Mouse (Mus musculus) embryo, embryonic 11 days (tissue): Measurements from ENCODE around the gene Ss18l2.

Experiments
- DNase-seq: peaks from one replicate; pipeline ENCODE4 v3.0.0-alpha.2; 2015

Gene Ss18l2

GRCm38 (mm10) chr9:121709898-121710583 lies at the start of gene Ss18l2:
TSS of gene Ss18l2 (plus strand) at chr9:121710329.
- DNase-seq: peak; percentile 100

DNA sequence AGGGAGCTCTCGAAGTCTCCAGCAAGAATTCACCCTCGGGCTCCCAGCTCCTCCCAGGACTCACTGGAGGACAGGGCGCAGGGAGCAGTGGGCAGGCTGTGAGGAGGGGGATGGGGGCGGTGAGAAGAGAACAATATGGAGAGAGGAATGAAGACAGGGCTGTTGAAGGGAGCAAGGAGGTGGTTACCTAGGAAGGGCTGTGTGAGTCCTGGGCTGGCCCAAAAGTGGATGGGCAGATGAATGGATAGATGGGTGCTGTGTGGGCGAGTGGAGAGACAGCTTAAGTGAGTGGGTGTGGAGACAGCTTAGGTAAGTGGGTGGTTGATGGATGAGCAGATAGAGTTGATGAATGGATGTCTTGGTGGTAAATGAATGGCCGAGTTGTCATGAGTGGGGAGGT lies 46.7 kb upstream of the Ss18l2 start:
- no peak for DNase-seq

DNA sequence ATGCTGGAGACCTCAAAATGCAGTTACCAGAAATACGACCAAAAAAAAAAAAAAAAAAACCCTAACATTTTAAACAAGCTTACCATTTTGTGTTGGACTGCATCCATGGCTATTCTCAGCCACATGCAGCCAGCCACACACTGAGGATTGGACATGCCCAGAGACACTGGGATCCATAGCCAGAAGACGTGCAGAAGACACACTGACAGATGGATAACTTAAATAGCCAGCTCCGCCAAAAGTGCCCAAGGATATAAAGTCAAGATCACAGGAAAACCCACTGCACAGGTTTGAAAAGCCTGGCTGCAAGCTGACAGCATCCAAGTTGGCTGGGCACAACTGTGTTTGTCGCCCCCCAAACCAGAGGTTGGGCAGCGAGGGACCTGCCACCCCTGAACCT lies 46.0 kb upstream of the Ss18l2 start:
- no peak for DNase-seq

DNA sequence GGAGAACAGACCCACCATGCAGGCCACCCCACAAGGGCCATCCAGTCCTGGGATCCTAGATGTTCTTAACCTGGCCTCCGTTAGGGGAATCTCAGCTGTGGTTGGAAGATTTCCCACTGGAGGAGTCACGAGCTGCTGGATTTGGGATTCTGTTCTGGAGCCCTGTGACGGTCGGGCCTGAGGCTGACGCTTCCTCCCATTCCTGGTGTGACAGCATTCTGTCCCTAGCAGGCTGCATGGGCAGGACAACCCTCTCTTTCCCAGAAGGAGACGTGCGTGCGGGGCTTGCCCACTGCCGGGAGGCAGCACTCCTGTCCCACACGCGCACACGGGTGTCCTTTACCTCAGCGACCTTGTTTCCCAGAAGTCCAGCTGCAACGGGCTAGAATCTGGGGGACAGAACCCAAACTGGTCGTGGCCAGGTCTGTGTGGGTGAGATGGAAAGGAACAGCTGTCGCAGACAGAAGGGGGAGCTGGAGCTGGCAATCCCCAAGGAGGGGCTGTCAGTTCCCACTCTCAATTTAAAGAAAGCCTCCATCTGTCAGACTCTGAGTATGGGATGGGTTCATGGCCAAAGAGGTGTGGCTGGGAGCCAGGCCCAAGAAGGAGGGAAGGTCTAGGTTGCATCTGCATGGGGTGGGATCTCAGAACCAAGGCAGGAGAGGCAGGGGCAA lies 43.0 kb upstream of the Ss18l2 start:
- DNase-seq: no peak

- no peak for DNase-seq
Observed at GRCm38 (mm10) chr9:121667822-121668221, 42.3 kb upstream of the Ss18l2 start.

DNA sequence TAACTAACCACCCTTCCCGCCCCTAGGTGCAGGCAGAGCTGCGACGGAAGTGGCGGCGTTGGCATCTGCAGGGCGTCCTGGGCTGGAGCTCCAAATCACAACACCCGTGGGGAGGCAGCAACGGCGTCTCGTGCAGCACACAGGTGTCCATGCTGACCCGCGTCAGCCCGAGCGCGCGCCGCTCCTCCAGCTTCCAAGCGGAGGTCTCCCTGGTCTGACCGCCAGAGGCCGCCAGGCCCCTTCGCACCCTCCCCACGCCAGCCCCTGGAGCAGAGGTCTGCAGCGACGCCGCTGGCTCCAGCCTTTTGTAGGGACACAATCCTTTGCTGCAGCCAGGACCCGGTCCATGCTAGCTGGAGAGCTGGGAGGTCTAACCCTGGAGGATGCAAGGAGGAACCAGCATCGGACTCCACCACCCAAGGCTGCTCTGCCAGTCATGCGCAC lies 40.8 kb upstream of the Ss18l2 start:
- peak; percentile 90 for DNase-seq

DNA sequence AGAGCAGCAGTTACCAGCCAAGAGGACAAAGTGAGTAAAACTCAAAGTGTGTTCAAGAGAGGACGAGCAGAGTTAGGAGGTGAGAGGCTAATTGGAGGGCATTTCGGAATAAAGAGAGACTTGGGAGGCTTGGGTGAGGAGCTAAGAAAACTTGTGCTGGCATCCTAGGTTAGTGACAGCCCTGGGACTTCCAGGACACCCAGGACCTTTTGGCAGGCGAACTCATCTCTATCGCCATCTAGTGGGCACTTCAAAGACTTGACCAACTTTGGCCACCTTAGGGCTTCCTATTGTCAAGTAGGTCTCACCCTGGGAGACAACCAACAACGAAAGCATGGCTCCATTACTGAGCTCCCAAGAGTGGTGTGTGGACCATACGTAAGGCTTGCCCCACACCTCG lies 38.8 kb upstream of the Ss18l2 start:
- DNase-seq: peak; percentile 77

DNA sequence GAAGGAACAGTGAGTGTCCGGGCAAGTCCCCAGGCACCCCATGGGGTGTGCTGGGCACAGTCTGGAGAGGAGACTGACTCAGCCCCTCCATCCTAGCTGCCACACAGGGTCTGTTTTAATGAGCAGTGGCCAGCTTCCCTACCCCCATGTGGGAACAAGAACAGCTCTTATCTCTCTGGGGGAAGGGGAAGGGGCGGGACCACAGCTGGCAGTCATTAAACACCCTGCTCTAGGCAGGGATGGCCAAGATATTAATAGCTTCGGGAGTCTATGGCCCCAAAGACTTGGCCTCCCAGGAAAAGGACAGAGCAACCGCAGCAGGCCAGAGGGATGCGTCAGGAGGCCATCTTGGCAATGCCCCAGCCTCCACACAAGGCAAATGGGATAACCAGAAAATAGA lies 37.8 kb upstream of the Ss18l2 start:
- DNase-seq: no peak

- DNase-seq: no peak
Observed at GRCm38 (mm10) chr9:121673716-121674115, 36.4 kb upstream of the Ss18l2 start.

GRCm38 (mm10) chr9:121675011-121675410 lies 35.1 kb upstream of the Ss18l2 start:
- no peak for DNase-seq

- DNase-seq: no peak
Observed at GRCm38 (mm10) chr9:121675556-121675955, 34.6 kb upstream of the Ss18l2 start.

- DNase-seq: no peak
Observed at GRCm38 (mm10) chr9:121677069-121677468, 33.1 kb upstream of the Ss18l2 start.

- no peak for DNase-seq
Observed at GRCm38 (mm10) chr9:121677476-121677875, 32.7 kb upstream of the Ss18l2 start.

GRCm38 (mm10) chr9:121679549-121679948 lies 30.6 kb upstream of the Ss18l2 start:
- peak; percentile 81 for DNase-seq

GRCm38 (mm10) chr9:121681191-121681590 lies 28.9 kb upstream of the Ss18l2 start:
- DNase-seq: no peak

GRCm38 (mm10) chr9:121682037-121682680 lies 28.0 kb upstream of the Ss18l2 start:
- DNase-seq: no peak

- no peak for DNase-seq
Observed at GRCm38 (mm10) chr9:121684702-121685101, 25.4 kb upstream of the Ss18l2 start.

DNA sequence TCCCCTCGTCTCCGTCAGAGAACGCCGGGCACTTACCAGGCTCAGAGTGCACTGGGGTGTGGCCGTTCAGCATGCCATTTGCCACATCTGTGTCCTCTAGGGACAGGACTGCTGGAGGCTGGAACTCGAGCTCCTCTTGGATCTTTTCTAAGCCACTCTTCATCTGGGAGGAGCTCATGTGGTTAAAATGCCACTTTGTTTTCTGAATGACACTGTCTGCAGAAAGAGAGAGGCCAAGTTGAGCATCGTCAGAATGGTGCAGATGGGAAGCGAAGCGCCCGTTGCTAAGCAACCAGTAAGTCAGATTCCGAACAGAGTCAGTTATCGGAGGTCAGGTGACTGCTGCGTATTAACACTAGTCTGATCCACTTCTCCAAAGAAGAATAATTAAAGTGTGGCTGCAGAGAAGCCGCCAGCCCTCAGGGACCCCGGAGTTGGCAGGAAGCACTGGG lies 19.9 kb upstream of the Ss18l2 start:
- no peak for DNase-seq

DNA sequence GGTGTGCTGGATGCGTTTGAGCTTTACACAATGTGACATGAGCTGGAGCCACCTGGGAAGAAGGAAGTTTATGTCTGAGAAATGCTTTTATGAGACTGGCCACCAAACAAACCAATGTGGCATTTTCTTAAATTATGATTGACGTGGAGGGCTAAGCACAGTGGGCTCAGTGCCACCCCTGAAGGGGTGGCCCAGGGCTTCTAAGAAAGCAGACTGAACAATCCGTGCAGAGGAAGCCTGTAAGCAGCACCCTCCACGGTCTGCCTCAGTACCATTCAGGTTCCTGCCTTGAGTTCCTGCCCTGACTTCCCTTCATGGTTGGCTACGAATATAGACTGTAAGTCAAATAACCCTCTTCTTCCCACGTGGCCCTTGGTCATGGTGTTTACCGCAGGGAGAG lies 19.4 kb upstream of the Ss18l2 start:
- no peak for DNase-seq

- DNase-seq: no peak
Observed at GRCm38 (mm10) chr9:121694736-121695135, 15.4 kb upstream of the Ss18l2 start.

GRCm38 (mm10) chr9:121696626-121697025 lies 13.5 kb upstream of the Ss18l2 start:
- DNase-seq: no peak

DNA sequence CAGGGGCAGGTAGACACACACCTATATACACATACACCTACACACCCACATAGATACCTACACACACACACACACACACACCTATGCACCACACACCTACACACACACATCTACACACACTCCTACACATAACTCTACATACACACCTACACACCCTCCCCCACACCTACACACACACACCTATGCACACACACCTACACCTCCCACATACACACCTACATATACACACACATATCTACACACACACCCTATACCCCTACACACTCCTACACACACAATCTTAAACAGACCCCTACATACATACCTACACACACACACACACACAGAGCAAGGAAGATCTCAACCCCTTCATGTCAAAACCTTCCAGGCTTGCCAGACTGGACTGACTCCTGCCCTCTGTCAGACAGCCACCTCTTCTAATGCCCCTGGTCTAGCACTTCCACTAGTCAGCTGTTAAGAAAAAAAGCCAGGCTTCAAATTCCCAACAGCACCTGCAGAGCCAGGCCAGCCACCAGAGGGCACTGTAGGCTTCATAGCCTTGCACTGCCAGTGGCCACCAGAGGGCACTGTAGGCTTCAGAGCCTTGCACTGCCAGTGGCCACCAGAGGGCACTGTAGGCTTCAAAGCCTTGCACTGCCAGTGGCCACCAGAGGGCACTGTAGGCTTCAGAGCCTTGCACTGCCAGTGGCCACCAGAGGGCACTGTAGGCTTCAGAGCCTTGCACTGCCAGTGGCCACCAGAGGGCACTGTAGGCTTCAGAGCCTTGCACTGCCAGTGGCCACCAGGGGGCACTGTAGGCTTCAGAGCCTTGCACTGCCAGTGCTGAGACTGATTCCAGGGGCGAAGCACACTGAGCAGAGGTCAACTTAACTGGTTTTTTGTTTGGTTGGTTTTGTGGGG lies 12.7 kb upstream of the Ss18l2 start:
- DNase-seq: no peak

GRCm38 (mm10) chr9:121704261-121704645 lies 5.9 kb upstream of the Ss18l2 start:
- DNase-seq: no peak
